Mouse (Mus musculus): ENCODE results near the gene Jmjd4. TPM values are rescaled to one million over a fixed set of nuclear protein-coding genes. Genes with fewer than 3 reads are reported as not detected.

The Jmjd4 gene
- 7.3 TPM for polyA plus RNA-seq (2017; shearing (Covaris generic))

GRCm38 (mm10) chr11:59449741-59450229 lies at the start of gene Jmjd4:
Gene Jmjd4 (plus strand): TSS chr11:59450045.

GRCm38 (mm10) chr11:59451086-59451485 lies 1.2 kb downstream of the Jmjd4 start, which contains the start of gene Snap47:
Gene Snap47 (minus strand): TSS chr11:59451186.

GRCm38 (mm10) chr11:59472326-59472677 lies 22.5 kb downstream of the Jmjd4 start, which contains the start of gene Zfp867:
Gene Zfp867 (minus strand): TSS chr11:59472474.

Other genes starting within 250 kb of the Jmjd4 start
- 20.8 TPM for gene Mrpl55, start 247.6 kb upstream of the Jmjd4 start, polyA plus RNA-seq (2017; shearing (Covaris generic))
- 43.8 TPM for gene 2310033P09Rik, start 241.7 kb upstream of the Jmjd4 start, polyA plus RNA-seq (2017; shearing (Covaris generic))
- 584 TPM for gene Arf1, start 221.8 kb upstream of the Jmjd4 start, polyA plus RNA-seq (2017; shearing (Covaris generic))
- not detected for gene Wnt3a, start 159.3 kb upstream of the Jmjd4 start, polyA plus RNA-seq (2017; shearing (Covaris generic))
- not detected for gene Wnt9a, start 143.1 kb upstream of the Jmjd4 start, polyA plus RNA-seq (2017; shearing (Covaris generic))
- gene Prss38, start 74.4 kb upstream of the Jmjd4 start, polyA plus RNA-seq (2017; shearing (Covaris generic)): not detected
- 27.7 TPM for gene Snap47, start 1.1 kb downstream of the Jmjd4 start, polyA plus RNA-seq (2017; shearing (Covaris generic))
- gene Zfp867, start 22.4 kb downstream of the Jmjd4 start, polyA plus RNA-seq (2017; shearing (Covaris generic)): 1.7 TPM
- 17.6 TPM for gene Zkscan17, start 76.7 kb downstream of the Jmjd4 start, polyA plus RNA-seq (2017; shearing (Covaris generic))
- gene Nlrp3, start 91.5 kb downstream of the Jmjd4 start, polyA plus RNA-seq (2017; shearing (Covaris generic)): not detected
- gene Olfr222, start 126.2 kb downstream of the Jmjd4 start, polyA plus RNA-seq (2017; shearing (Covaris generic)): not detected
- gene Olfr223, start 143.2 kb downstream of the Jmjd4 start, polyA plus RNA-seq (2017; shearing (Covaris generic)): not detected
- gene Mprip, start 211.3 kb downstream of the Jmjd4 start, polyA plus RNA-seq (2017; shearing (Covaris generic)): 95.0 TPM